12 mouse cellular contexts compared by ENCODE assay signal in the genomic region with DNA sequence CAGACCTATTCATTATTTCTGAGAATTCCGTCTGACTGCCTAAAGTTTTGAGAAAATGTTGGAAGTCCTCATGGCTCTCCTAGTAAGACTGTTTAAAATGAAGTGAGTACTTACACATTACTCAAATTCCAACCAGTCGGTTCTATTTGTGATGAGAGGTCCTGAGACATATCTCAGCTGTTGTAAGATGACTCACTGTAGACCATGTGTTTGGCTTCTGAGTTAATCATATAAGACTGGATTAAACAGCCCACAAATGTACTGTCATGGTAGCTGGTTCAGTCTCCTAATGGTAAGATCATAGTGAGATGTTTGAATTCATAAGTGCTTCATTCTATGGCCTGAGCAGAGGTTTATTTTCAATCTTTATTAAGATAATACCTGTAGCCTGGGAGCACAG.
"Had no signal": no experiment of that assay in that cellular context is flagged by ENCODE, and none has a peak within 500 bp of the region (broad histone marks: within the 10 kb centered on the region; RNA-seq: fewer than 3 reads in every experiment).

No protein-coding gene starts in this region.

- H3K27me3 ChIP-seq: intestine, embryonic 15.5 days; kidney, embryonic 15.5 days; limb, embryonic 15.5 days; liver, embryonic 12.5 days; neural tube, embryonic 12.5 days; stomach, embryonic 15.5 days had no signal

- H3K4me2 ChIP-seq: intestine, embryonic 15.5 days; kidney, embryonic 15.5 days; limb, embryonic 15.5 days; liver, embryonic 12.5 days; neural tube, embryonic 12.5 days; stomach, embryonic 15.5 days had no signal

- H3K9ac ChIP-seq: intestine, embryonic 15.5 days; kidney, embryonic 15.5 days; limb, embryonic 15.5 days; liver, embryonic 12.5 days; neural tube, embryonic 12.5 days; stomach, embryonic 15.5 days had no signal

- ATAC-seq: intestine, embryonic 15.5 days; liver, embryonic 12.5 days had no signal

- H3K27ac ChIP-seq: intestine, embryonic 15.5 days; kidney, embryonic 15.5 days; limb, embryonic 15.5 days; liver, embryonic 12.5 days; midbrain, embryonic 10.5 days; neural tube, embryonic 12.5 days; stomach, embryonic 15.5 days had no signal

- H3K9me3 ChIP-seq: intestine, embryonic 15.5 days; kidney, embryonic 15.5 days; limb, embryonic 15.5 days; liver, embryonic 12.5 days; midbrain, embryonic 10.5 days; neural tube, embryonic 12.5 days; stomach, embryonic 15.5 days had no signal

- DNase-seq: kidney, postnatal 25 days; layer of hippocampus, postnatal 36 days; lung, postnatal 4 days; midbrain, embryonic 14.5 days; thymus, postnatal 4 days had no signal

- H3K4me3 ChIP-seq: intestine, embryonic 15.5 days; kidney, embryonic 15.5 days; limb, embryonic 15.5 days; liver, embryonic 12.5 days; midbrain, embryonic 10.5 days; neural tube, embryonic 12.5 days; stomach, embryonic 15.5 days had no signal

- H3K36me3 ChIP-seq: intestine, embryonic 15.5 days; kidney, embryonic 15.5 days; limb, embryonic 15.5 days; liver, embryonic 12.5 days; midbrain, embryonic 10.5 days; neural tube, embryonic 12.5 days; stomach, embryonic 15.5 days had no signal

- H3K4me1 ChIP-seq: intestine, embryonic 15.5 days; kidney, embryonic 15.5 days; limb, embryonic 15.5 days; liver, embryonic 12.5 days; midbrain, embryonic 10.5 days; neural tube, embryonic 12.5 days; stomach, embryonic 15.5 days had no signal
